Mouse (Mus musculus) lung, postnatal 10 days (tissue): ENCODE measurements around the gene Pdzd2.

ENCODE experiments used
- DNase-seq: peaks from one replicate; pipeline ENCODE4 v3.0.0; 2021

The Pdzd2 gene

DNA sequence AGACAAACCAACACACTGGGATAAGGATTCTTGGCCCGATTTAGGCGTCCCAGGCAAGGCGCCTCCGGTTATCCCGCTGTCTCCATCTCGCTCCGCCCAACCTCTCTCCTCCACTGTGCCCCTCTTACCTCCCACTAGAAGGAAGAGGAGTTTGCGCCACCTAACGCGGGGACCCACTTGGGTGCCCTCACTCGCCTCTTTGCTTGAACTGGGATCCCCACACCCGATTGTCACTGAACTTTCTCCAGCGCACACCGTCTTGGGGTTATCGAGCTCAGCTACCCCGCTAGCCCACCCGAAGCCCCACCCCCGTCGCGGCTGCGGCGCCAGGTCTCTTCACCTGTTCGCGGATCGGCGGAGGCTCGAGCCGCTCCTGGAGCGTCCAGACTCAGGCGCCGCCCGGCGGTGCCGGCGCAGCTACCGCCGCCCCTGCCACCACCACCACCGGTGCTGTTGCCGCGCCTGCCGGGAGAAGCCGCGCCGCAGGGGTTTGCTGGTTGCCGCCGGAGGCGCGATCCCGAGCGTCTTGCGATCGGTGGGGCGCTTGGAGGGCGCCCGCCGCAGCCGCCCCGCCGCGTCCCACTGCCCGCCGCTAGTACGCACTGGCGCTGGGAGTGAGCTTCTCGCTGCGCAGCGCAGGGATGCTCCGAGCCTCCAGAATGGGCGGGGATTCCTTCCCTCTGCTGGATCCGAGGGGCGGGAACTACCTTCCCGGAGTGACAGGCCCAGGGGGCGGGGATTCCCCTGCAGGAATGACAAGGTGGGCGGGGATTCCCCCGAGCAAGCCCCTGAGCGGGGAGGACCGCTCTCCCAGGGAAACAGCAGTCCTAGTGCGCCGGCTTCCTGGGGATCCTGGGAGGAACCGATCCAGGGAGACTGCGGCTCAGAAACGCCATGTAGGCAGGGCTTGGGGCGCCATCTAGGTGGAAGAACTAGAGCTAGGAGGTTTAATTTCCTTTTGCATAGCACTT lies at the start of gene Pdzd2:
Gene Pdzd2 (minus strand): TSS at position 648 of the 971 bp plus-strand sequence.
- DNase-seq = peak; percentile 97

DNA sequence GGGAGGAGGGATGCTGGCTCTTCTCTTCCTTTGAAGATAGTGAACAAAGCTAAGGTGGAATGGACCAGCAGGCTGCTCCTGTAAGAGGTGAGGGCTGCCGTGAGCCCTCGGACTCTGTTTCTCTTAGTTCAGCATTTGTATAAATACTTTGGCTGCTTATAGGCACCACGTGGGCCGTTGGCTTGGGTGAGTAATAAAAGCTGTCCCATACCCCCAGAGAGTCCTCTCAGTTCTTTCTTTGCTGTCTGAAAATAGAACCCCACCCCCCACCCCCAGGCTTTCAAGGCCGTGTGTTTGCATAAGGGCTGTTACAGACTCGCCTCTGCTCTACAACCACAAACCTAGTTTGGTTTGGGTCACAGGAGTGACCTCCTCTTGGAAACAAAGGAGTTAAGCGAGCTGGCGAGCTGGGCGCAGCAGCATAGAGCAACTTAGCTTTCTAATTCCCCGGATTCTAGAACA lies 49.7 kb upstream of the Pdzd2 start:
- no peak for DNase-seq

DNA sequence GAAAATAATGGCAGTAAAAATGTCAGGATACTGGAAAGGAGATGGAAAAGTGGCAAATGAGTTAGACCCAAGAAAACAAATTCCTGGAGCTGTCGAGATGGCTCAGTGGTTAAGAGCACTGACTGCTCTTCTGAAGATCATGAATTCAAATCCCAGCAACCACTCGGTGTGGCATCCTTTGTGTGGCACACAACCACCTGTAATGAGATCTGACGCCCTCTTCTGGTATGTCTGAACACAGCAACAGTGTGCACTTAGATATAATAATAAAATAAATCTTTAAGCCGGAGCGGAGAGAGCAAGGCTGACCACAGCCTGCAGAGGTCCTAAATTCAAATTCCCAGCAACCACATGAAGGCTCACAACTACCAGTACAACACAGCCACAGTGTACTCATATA lies 48.8 kb upstream of the Pdzd2 start:
- DNase-seq = no peak

DNA sequence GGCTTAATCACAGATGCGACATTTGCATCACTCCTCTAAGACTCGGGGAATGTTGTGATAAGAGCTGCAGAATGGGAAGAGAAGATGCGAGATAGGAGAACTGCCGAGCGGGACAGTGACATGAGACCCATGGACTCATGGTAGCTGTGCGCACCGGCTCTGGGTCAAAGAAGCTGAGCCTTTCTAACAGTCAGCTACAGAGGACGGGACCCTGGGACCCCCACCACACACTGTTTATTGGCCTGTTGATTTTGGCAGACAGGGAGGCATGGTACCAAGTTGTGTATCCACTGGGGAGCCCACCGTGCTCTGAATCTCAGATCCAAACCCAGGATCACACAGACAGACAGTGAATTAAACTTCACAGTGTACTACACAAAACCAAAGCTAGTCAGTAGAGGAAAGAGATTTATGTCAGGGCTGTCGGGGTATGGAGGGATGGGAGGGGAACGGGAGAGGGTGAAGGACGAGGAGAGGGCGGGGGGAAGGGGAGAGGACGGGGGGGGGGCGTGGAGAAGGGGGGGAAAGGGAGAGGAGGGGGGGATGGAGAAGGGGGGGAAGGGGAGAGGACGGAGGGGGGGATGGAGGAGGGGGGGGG lies 42.1 kb upstream of the Pdzd2 start:
- no peak for DNase-seq

DNA sequence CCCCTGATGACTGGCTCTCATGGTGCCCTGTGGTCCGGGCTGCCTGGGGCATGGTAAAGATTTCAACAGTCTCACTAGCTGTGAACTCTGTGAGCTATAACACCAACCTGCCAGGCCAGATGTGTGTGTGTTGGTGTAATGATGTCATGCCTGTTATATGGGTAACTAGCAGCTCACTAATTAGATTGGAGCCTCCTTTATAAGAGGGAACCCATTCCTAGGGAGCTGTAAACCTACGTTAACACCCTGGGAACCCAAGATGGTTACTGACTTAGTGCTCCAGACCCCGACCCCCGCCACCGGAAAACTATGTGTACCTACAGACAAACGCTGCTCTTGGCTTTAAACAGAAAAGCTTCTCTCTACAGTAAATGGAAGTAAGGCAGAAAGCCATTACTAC lies 41.6 kb upstream of the Pdzd2 start:
- DNase-seq = no peak

DNA sequence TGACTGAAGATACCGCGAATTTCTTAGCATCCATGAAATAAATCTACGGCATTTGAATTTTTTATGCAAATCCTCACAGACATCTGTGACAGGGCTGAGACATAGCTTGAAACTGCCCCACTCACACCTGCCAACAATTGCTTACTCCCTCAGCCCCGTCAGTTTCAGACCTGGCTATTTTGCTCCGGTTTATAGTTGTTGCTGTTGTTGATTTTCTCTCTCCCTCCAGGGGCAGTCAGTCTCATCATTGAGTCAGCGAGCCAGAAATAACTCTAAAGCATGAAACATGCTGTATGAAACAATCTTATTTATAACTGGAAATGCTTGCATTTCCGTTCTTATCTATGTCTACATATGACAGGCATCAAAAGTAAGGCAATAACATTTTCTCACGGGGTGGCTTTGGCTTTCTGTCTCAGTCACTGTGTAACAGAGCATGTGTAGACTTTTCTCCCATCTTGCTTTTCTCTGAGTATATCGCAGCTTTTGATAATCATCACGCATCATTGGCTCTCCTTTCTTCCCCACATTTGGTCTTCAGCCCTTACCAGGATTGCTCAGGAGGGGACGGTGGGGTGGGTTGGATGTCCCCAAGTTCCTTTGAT lies 34.5 kb upstream of the Pdzd2 start:
- no peak for DNase-seq

DNA sequence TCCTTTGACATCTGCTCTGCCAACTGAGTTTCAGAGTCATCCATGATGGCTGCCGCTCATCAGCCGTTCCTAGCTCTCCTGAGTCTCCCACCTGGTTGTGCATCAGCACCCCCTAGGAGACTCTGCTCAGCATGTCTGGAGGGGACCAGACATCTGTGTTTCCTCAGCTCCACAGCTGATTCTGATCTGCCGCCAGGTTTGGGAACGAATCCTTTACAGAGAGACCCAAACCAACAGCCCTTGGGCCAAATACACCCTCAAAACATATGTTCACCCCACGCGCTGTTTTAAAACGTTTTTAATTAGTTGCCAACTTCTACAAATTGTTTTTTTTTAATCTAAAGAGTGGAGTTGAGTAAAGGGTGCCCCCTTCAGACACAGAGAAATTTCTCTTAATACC lies 31.2 kb upstream of the Pdzd2 start:
- DNase-seq = no peak

DNA sequence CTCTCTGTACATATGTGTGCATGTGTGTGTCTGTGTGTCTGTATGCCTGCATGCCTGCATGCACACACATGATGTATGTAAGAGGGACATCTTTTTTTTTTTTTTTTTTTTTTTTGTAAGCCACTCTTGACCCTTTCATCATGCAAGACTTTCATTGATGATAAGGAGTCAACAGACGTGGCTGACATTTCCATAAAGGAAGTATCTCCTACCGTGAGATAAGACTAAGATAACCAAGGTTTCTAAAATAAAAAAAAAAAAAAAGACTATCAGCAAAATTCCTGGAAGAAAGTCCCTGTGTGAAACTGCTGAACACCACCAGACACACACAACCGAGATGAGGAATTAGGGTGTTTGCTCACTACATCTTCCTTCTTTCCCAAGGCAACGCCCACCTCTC lies 27.1 kb upstream of the Pdzd2 start:
- no peak for DNase-seq

DNA sequence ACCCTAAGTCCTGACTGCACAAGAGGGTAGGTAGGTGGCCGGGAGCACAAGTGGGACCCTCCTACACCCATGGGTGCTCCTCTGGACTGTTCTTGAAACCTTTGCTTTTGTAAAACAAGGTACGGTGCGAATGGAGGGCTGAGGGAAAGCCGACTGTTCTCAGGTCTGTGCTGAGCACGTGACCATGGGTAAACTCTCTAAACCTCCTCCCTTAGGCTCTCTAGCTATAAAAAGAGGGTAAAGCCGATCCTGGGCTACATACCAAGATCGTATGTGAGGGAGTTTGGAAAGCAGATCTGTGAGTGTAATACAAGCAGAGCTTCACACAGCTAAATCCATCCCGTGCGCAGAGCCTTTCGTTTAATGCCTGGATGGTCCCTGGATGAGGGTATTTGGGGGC lies 23.4 kb upstream of the Pdzd2 start:
- DNase-seq = no peak

DNA sequence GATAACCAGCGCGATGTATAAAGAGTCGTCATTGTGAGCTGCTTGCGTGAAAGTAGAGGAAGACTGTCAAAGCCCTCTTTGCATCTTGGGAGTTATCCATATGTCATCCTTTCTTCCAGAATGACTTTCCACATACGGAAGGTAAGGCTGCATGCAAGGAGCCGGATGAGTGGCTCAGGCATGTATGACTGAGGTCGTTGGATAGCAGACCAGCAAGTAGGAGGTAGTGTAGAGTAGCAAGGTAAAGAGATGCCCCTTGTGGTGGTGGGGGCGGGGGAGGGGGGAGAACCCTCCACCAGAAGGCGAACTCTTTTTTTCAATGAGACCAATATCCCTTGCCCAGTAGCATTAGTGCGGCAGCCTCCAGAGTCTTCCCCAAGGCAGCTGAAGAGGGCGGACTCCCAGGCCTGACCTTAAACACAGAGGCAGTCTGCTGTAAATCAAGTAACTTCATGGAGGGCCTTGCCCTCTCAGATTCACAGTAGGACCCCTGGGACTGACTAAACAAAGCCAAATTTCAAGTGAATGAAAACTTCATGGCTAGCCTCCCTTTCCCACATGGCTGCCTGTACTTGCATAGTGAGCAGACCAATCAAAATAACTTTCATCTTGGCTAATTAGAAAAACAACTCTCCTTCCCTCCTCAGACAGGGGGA lies 22.7 kb upstream of the Pdzd2 start:
- no peak for DNase-seq

DNA sequence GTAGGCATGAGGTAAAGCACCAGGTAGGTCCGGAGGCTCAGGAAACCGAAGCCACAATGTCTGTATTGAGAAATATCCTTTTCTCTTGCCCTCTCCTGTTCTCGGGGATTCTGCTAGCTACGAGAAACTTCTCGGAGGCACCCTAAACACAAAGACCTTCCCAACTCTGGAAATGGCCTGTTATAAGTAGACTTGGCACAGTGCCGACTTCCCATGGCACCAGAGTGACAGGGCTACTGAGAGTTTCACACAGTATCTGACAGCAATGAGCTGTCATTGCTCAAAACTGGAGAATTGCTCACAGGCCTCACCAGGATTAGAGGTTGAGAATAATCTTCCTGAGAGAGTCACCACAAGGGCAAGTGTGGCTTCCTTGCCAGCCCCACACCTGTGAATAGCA lies 21.0 kb upstream of the Pdzd2 start:
- no peak for DNase-seq

DNA sequence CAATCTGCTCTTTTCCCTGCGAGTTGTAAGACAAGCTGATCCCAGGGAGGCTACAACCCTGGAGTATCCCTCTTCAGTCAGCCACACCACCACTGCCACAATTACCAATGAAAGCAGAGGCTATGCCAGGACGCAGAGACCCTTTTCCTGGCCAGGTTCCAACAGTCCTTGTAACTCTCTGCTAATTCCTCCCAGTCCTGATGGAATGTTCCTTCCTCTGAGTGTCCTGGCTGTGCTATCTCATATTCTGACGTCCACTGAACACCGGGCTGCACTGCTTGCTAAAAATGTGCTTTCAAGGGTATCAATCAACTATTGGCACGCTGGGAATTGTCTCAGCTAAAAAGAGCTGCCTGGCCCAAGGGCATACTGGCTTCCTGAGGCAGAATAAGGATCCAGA lies 18.7 kb upstream of the Pdzd2 start:
- peak; percentile 22 for DNase-seq

DNA sequence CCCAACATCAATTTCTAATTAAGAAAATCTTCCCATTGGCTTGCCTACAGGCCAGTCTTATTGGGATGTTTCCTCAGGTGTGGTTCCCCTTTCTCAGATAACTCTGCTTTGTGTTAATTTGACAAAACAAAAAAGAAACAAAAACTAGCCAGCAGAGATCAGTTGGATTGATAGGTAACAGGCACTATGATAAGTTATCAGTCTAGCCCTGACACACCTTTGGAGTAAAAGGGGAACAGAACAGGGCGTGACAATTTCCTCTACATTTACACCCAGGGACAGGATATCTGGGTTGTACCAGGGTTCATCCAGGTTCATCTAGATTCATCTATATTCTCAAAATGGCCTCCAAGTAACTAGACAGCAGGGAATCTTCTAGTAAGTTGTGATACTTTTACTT lies 18.0 kb upstream of the Pdzd2 start:
- DNase-seq = no peak

DNA sequence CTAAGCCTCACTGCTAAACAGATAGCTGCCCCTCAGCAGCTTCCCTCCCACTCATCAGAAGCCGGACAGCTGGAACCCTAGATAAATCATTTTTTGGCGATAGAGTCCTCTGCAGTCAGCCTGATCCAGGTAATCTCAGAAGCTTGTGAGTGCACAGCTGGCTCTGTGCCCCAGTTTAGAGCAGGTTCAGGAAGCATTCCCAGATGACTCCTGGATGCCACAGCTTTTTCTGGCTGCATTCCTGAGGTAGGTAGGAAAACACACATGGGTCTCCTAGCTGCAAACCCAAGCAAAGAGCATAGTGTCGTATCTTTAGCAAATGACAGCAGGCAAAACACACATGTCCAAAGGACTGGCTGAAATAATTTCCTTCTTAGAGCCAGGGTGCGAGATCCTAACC lies 13.5 kb upstream of the Pdzd2 start:
- peak; percentile 28 for DNase-seq

DNA sequence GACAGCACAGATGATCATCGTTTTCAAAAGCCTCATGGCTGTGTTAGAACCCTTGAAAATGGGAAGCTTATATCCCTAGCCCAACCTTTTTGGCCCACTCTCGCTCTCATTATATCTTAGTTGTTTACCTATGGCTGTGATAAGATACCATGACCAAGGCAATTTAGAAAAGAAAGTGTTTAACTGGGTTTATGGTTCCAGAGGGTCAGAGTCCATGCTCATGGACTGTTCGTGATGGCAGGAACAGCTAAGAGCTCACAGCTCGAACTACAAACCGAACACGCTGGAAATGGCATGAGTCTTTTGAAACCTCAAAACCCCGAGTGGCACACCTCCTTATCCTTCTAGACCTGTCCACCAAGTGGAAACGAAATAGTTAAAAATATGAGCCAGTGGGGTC lies 11.2 kb upstream of the Pdzd2 start:
- DNase-seq = no peak

DNA sequence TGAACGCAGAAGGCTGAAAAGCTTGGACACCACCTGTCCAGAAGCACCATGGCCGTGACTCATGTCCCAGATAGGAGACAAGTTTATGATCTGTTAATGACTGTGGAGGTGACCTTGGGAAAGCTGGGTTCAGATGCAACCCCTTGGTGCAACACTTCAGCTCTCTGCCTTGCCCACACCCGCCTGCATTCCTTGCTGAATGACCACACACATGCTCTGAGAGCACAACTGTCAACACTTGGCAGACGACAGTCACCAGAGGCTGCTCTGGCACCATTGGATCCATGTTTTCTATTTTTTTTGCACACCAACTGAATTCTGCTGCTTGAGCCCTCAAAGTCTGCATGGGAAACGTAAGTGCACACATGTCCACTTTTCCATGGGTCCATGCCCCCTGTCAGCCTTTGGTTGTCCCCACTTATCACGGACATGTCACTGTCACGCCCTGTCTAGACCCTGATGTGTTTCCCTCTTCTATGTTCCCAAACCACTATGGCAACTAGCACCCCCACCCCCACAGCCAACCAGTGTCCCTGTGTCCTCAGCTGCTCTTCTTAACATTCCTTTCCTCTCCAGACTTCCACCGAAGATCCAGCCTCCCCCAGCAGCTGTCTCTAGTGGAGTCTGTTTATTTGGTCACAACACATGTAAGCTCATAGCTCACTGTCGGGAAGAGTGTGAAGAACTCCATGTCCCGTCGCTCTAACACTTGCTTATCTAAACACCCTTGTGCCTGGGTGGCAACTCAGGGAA lies 10.0 kb upstream of the Pdzd2 start:
- peak; percentile 91 for DNase-seq

DNA sequence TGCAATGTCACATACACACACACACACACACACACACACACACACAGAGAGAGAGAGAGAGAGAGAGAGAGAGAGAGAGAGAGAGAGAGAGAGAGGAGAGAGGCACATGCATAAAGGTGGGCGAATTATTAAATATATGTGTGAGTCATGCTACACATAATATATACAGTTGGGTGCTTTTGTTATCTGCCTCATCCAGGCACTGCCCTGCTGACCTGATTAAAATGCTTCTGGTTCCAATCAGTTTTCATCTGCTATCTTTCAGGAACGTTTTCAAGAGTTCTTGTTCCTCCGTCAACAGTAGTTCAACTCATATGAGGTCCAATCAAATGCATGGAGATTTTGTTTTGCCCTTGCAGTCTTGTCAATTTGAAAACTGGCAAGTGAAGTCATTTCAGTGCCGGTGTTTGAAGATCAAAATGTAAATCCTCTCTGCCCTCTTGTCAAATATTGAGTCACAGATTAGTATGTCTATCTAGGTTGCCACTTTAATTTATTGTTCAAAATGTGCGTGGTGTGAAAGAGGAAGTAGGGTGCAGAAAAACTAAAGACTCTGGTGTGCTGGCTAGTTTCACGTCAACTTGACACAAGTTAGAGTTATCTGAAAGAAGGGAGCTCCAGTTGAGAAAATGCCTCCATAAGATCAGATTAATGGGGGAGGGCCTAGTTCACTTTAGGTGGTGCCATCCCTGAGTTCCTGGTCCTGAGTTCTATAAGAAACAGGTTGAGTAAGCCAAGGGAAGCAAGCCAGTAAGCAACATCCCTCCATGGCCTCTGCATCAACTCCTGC lies 2.6 kb upstream of the Pdzd2 start:
- DNase-seq = no peak

DNA sequence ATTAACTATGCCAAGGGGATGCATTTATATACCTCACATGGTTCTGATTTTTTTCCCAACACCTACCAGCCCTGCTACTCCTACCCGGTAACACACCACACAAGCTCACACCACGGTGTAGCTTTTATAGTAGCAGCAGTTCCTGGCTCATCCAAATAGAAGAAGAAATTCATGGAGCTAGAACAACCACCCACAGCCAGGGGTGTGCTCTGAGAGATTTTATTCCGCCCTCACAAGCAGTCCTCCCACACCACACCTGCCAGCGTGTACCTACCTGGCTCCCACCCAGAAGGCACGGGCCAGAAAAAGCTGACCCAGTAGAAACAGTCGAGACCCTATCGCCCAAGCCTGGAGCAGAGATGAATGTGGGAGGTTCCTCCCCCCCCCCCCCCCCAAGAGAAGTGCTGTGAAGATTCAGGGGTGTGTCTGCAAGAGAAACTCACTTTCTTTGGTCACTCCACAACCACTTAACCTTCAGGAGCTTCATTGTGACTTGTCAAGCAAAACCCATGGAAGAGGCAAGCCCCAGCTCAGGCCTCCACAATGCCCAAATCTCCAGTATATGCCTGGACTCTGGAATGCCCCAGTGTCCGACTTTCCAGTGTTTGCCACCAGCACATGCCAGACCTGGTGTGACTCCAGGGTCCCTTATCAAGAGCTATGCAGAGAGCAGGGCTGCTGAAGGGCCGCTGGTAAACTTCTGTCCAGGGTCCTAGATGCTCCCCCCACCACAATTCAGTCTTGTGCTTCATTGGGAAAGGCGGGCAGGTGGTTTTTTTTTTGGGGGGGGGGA lies 1.2 kb downstream of the Pdzd2 start:
- DNase-seq = no peak

DNA sequence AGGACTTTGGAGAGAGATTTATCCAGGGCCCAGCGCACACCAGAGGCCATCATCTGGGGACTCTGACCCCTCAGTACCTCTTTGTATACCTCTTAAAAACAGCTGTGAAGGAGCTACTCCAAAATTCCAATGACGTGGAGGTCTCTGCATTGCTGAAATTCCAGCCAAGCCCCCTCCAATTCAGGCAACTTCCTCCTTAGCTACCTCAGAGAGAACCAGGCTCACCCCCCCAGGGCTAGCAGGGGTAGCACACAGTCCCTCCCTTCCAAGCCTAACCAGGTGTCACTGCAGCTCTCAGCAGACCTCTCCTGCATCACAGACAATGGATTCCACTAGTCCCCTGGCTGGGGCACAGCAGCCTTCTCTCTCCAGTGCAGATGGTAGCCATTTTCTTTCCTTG lies 4.5 kb downstream of the Pdzd2 start:
- DNase-seq = no peak

DNA sequence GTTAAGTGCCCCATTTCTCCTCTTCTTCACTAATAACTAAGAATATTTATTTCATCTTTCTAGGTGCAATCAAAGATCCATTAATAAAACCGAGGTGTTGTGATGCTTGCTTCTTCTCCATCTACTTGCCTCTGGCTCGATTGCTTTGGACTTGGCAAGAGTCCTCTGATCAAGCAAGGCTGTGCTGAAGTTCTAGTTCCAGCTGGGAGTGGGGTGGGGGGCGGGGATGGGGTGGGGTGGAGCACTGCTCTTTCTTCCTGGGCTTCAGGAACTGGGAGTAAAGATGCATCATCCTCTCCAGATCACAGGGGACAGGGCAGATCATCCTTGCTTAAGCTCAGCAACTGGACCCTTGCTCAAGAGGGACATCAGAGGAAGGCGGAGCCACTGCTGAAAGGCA lies 5.5 kb downstream of the Pdzd2 start:
- DNase-seq = no peak

DNA sequence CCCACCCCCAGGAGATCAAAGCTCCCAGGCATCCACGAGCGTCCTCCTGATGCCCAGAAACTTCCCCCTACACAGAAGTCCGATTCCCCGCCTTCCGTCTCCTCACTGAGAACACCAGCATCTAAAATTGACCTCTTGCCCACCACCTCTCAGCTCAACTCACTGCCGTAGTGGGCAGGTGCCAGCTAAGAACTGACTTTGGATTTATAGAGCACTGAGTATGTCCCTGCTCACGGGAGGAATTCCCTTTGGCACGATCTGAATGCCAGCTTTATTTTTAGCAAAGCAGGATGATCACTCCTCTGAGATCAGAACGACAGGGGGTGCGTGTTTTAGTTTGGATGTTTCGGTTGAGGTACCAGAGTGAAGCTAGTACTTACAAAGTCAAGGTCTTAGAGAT lies 7.1 kb downstream of the Pdzd2 start:
- no peak for DNase-seq
